Mouse (Mus musculus) inflammation-experienced regulatory T-cells, adult 6 months (primary cell): ENCODE data around the gene Skap1. TPM values are rescaled to one million over a fixed set of nuclear protein-coding genes. Genes with fewer than 3 reads are reported as not detected.

Experiments used
- ATAC-seq: one replicate; pipeline ENCODE4 v1.8.0; 2017
- polyA plus RNA-seq, 3 experiments: library from polyadenylated mRNA; unstranded; fragments of 100-300 nt; shearing (Covaris generic); gene quantifications; one replicate each; pipeline ENCODE4 v1.2.1; 2017

Gene Skap1
- polyA plus RNA-seq: 100 to 1,000 TPM; 537 to 839 (median 722) TPM

- ATAC-seq: peak; percentile 24
Observed at GRCm38 (mm10) chr11:96463986-96464715, at the start of gene Skap1. Skap1 (plus strand) TSS chr11:96464593.

DNA sequence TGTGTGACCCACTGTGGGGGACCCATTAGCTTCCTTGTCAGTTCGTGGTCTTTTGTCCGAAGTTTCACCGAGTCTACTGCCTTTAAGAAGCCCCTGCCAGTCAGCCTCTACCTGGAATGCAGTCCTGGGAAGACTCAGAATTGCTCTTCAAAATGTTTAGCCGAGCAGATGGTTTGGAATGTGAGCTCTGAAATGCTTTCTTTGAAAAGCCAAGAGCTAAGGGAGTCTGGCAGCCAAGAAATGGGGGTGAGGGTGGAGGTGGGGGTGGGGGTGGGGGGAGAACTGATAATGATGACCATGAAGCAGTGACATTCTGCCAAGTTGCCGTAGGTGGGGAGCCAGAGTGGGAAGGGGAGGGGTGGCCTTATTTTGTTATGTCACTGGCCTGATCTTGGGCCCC, 43.3 kb upstream of the Skap1 start:
- no peak for ATAC-seq

- no peak for ATAC-seq
Observed at GRCm38 (mm10) chr11:96421517-96422265, 42.7 kb upstream of the Skap1 start.

- no peak for ATAC-seq
Observed at GRCm38 (mm10) chr11:96425193-96425592, 39.2 kb upstream of the Skap1 start.

GRCm38 (mm10) chr11:96426191-96426590, 38.2 kb upstream of the Skap1 start:
- ATAC-seq: no peak

- no peak for ATAC-seq
Observed at GRCm38 (mm10) chr11:96426805-96427204, 37.6 kb upstream of the Skap1 start.

- ATAC-seq: no peak
Observed at GRCm38 (mm10) chr11:96429062-96429461, 35.3 kb upstream of the Skap1 start.

- ATAC-seq: no peak
Observed at GRCm38 (mm10) chr11:96429891-96430290, 34.5 kb upstream of the Skap1 start.

- no peak for ATAC-seq
Observed at GRCm38 (mm10) chr11:96431871-96432270, 32.5 kb upstream of the Skap1 start.

- ATAC-seq: no peak
Observed at GRCm38 (mm10) chr11:96434888-96435287, 29.5 kb upstream of the Skap1 start.

DNA sequence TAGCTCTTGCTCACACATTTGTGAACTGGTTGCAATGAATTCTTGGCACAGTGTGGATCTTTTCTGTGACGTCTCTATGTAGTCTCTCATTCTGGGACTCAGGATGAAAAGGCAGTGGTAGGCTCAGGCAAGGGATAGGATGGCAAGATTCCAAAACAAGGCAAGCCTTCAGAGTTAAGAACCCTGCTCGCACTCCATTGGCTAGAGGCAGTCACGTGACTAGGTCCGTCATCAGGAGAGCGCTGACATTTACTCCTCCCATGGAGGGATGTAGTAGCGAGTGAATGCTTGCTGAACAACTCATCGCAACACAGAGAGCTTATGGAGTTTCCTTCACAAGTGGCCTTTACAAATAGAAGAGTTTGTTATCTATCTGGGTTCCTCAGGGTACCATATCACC, 27.9 kb upstream of the Skap1 start:
- ATAC-seq: no peak

DNA sequence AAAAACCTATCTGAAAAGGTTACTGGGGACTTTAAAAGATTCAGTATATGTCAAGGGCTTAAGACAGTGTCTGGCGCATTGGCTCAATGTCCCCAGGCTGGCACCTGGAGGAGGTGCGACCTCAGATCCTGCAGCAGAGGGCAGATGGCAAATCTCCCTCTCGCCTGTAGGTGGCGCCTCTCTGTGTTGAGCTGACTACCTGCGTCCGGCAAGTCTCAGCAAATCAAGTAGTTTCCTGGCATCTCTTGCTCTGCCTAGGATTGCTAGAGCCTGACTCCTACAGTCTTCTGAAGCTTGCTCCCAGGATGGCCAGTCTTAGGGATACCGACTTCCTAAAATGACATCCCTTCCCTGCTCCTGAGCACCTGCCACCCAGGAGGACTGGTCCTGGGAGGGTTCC, 25.6 kb upstream of the Skap1 start:
- peak; percentile 32 for ATAC-seq

- peak; percentile 95 for ATAC-seq
Observed at GRCm38 (mm10) chr11:96441546-96442185, 22.7 kb upstream of the Skap1 start.

GRCm38 (mm10) chr11:96442468-96442867, 21.9 kb upstream of the Skap1 start:
- ATAC-seq: no peak

GRCm38 (mm10) chr11:96447931-96448330, 16.5 kb upstream of the Skap1 start:
- no peak for ATAC-seq

- ATAC-seq: peak; percentile 91
Observed at GRCm38 (mm10) chr11:96455111-96455510, 9.3 kb upstream of the Skap1 start.

DNA sequence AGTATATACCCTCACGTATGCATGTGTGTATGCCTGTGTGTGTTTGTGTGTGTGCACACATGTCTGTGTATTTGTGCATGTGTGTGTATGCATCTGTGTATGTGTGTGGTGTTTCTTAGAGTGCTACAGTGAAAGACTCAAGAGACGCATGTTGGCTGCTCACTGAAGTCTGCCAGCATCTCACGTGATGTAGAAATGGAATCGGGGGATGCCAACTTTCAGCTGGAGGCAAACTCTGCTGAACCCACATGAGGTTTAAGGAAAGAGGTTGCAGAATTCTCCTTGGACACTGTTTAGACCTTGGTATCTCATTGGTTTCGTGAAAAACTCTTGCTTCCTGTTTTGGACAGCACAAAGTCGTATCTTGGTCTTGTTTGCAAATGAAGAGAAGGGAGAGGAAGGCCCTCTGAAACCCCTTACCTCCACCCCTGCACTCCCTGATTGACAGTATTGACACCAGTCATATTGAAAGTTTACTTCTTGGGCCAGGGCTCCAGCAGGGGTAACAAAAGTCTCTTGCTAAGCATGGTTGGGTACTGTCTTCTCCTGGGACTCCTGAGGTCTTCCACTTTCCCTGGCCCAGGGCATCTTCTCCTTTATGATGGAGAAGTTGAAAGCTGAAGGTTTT, 8.6 kb upstream of the Skap1 start:
- ATAC-seq: peak; percentile 29

GRCm38 (mm10) chr11:96456508-96457305, 7.7 kb upstream of the Skap1 start:
- no peak for ATAC-seq

- no peak for ATAC-seq
Observed at GRCm38 (mm10) chr11:96461766-96462165, 2.6 kb upstream of the Skap1 start.

- ATAC-seq: peak; percentile 5
Observed at GRCm38 (mm10) chr11:96462191-96462752, 2.1 kb upstream of the Skap1 start.

GRCm38 (mm10) chr11:96464716-96465060, 295 bp downstream of the Skap1 start:
- no peak for ATAC-seq
